Mouse (Mus musculus) hindbrain, embryonic 12.5 days (tissue): ENCODE data around the gene Cda. TPM values are rescaled to one million over a fixed set of nuclear protein-coding genes. Genes with fewer than 3 reads are reported as not detected.

ENCODE experiments used
- ATAC-seq: fragments of 200-750 bp; cut with Nextera tagmentation; 2 replicates; pipeline ENCODE4 v1.8.0; 2017; ENCODE audit warnings: moderate TSS enrichment; ENCODE audit not compliant: low FRiP score
- H3K27ac ChIP-seq: fragments of 300-500 bp; sonication (generic); 2 replicates; pipeline ENCODE4 v1.5.1; 2016; ENCODE audit warnings: mild to moderate bottlenecking
- H3K27me3 ChIP-seq: fragments of 300-500 bp; sonication (generic); 2 replicates; pipeline ENCODE4 v1.6.1; 2016; ENCODE audit warnings: mild to moderate bottlenecking
- H3K36me3 ChIP-seq: fragments of 300-500 bp; sonication (generic); 2 replicates; pipeline ENCODE4 v1.6.1; 2016; ENCODE audit warnings: mild to moderate bottlenecking
- H3K4me1 ChIP-seq: fragments of 300-500 bp; sonication (generic); 2 replicates; pipeline ENCODE4 v1.6.1; 2016
- H3K4me2 ChIP-seq: fragments of 300-500 bp; sonication (generic); replicated peaks from 2 replicates; pipeline ENCODE4 v1.6.1; 2016; ENCODE audit warnings: mild to moderate bottlenecking
- H3K4me3 ChIP-seq: fragments of 300-500 bp; sonication (generic); 2 replicates; pipeline ENCODE4 v1.5.1; 2016; ENCODE audit warnings: mild to moderate bottlenecking
- H3K9ac ChIP-seq: fragments of 300-500 bp; sonication (generic); 2 replicates; pipeline ENCODE4 v1.6.1; 2016; ENCODE audit warnings: mild to moderate bottlenecking, moderate library complexity
- H3K9me3 ChIP-seq: fragments of 300-500 bp; sonication (generic); replicated peaks from 2 replicates; pipeline ENCODE4 v1.6.1; 2016; ENCODE audit warnings: mild to moderate bottlenecking
- WGBS: fragments of 180-500 bp; shearing (Covaris S2); methylation state at CpG from one replicate; pipeline ENCODE4 v1.1.7; 2016; 5-methylcytosine and 5-hydroxymethylcytosine counted together
- polyA plus RNA-seq: library from polyadenylated mRNA; unstranded; fragments of >200 nt; fragmentation: Nextera tagmentation; extraction: Ambion mirVana; gene quantifications from 2 replicates; pipeline ENCODE4 v1.2.1, GENCODE M21; 2016

Cda gene
- polyA plus RNA-seq, 1 experiment from 2014 or later = 4.4 TPM

- ATAC-seq = no peak
- 95% methylated on average over 11 of the region's 11 CpGs for WGBS
- Histone ChIP-seq H3K27ac (no peak overlapping the region), H3K4me2 (no peak overlapping the region), H3K36me3 (peaks cover 89% of the 10 kb centered on the region), H3K9ac (no peak overlapping the region), H3K4me1 (peaks cover 7% of the 10 kb centered on the region; the same call in 1 of the 2 replicates), H3K4me3 (no peak overlapping the region), H3K27me3 (no peaks in the 10 kb centered on the region), H3K9me3 (peaks cover 4% of the 10 kb centered on the region; the same call in 1 of the 2 replicates)
Measured at GRCm38 (mm10) chr4:138313021-138313420, 54.8 kb downstream of the Cda start.

DNA sequence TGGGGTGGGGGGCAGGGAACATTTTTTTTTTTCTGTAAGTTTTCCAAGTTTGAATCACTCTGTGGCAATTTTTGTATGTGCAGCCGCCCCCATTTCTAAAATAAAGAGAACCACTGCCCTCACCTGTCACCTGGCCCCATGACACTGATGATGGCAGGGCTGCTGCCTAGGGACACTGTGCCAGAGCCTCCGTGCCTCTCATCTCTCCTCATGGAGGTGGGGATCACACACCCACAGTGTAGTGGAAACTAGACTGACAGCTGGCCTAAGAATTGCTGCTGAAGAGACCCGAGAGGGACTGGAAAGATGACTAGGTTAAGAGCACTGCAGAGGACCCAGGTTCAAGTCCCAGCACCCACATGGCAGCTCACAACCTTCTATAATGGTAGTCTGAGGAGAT is 55.7 kb downstream of the Cda start:
- peaks cover under 1% of the 10 kb centered on the region; the same call in 1 of the 2 replicates for H3K4me1 ChIP-seq
- H3K27ac ChIP-seq = no peak overlapping the region
- no peak overlapping the region for H3K9ac ChIP-seq
- WGBS = 96% methylated on average over 3 of the region's 3 CpGs
- no peak overlapping the region for H3K4me2 ChIP-seq
- no peak for ATAC-seq
- H3K27me3 ChIP-seq = no peaks in the 10 kb centered on the region
- H3K9me3 ChIP-seq = peaks cover 4% of the 10 kb centered on the region; the same call in 1 of the 2 replicates
- no peak overlapping the region for H3K4me3 ChIP-seq
- H3K36me3 ChIP-seq = peaks cover 94% of the 10 kb centered on the region

DNA sequence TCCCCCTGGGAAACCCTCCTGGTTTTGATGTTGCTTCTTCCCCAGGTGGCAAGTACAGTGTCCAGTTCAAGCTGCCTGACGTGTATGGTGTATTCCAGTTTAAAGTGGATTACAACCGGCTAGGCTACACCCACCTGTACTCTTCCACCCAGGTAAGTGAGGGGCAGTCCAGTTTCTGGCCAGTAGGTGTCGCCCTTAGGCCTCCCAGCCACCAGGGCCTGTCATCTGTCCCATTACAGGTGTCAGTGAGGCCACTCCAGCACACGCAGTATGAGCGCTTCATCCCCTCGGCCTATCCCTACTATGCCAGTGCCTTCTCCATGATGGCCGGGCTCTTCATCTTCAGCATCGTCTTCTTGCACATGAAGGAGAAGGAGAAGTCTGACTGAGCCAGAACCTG is 56.2 kb downstream of the Cda start:
- Histone ChIP-seq H3K9ac (no peak overlapping the region), H3K4me1 (peaks cover 4% of the 10 kb centered on the region; the same call in 1 of the 2 replicates), H3K27ac (no peak overlapping the region), H3K27me3 (no peaks in the 10 kb centered on the region), H3K4me3 (no peak overlapping the region), H3K36me3 (peaks cover 92% of the 10 kb centered on the region), H3K9me3 (peaks cover 3% of the 10 kb centered on the region; the same call in 1 of the 2 replicates), H3K4me2 (no peak overlapping the region)
- 74% methylated on average over 8 of the region's 8 CpGs for WGBS
- peak; percentile 18; the same call in 1 of the 2 replicates for ATAC-seq

GRCm38 (mm10) chr4:138310311-138310910 is 57.4 kb downstream of the Cda start:
- no peak overlapping the region for H3K4me2 ChIP-seq
- peaks cover 13% of the 10 kb centered on the region for H3K4me1 ChIP-seq
- H3K4me3 ChIP-seq = no peak overlapping the region
- H3K36me3 ChIP-seq = peaks cover 83% of the 10 kb centered on the region
- H3K27ac ChIP-seq = no peak overlapping the region
- no peak for ATAC-seq
- no peak overlapping the region for H3K9ac ChIP-seq
- no peaks in the 10 kb centered on the region for H3K27me3 ChIP-seq
- H3K9me3 ChIP-seq = no peaks in the 10 kb centered on the region
- WGBS = 94% methylated on average over 19 of the region's 19 CpGs

GRCm38 (mm10) chr4:138307739-138308138 is 60.1 kb downstream of the Cda start:
- Histone ChIP-seq H3K36me3 (peaks cover 57% of the 10 kb centered on the region), H3K27ac (no peak overlapping the region), H3K27me3 (no peaks in the 10 kb centered on the region), H3K4me3 (no peak overlapping the region), H3K9ac (no peak overlapping the region), H3K4me1 (peaks cover 24% of the 10 kb centered on the region), H3K4me2 (no peak overlapping the region), H3K9me3 (no peaks in the 10 kb centered on the region)
- no peak for ATAC-seq
- WGBS = 91% methylated on average over 12 of the region's 12 CpGs

GRCm38 (mm10) chr4:138307025-138307424 is 60.8 kb downstream of the Cda start:
- peaks cover 49% of the 10 kb centered on the region for H3K36me3 ChIP-seq
- H3K27ac ChIP-seq = no peak overlapping the region
- WGBS = 86% methylated on average over 3 of the region's 3 CpGs
- H3K4me1 ChIP-seq = peaks cover 24% of the 10 kb centered on the region
- no peaks in the 10 kb centered on the region for H3K27me3 ChIP-seq
- no peaks in the 10 kb centered on the region for H3K9me3 ChIP-seq
- no peak overlapping the region for H3K4me2 ChIP-seq
- no peak for ATAC-seq
- H3K9ac ChIP-seq = no peak overlapping the region
- no peak overlapping the region for H3K4me3 ChIP-seq

DNA sequence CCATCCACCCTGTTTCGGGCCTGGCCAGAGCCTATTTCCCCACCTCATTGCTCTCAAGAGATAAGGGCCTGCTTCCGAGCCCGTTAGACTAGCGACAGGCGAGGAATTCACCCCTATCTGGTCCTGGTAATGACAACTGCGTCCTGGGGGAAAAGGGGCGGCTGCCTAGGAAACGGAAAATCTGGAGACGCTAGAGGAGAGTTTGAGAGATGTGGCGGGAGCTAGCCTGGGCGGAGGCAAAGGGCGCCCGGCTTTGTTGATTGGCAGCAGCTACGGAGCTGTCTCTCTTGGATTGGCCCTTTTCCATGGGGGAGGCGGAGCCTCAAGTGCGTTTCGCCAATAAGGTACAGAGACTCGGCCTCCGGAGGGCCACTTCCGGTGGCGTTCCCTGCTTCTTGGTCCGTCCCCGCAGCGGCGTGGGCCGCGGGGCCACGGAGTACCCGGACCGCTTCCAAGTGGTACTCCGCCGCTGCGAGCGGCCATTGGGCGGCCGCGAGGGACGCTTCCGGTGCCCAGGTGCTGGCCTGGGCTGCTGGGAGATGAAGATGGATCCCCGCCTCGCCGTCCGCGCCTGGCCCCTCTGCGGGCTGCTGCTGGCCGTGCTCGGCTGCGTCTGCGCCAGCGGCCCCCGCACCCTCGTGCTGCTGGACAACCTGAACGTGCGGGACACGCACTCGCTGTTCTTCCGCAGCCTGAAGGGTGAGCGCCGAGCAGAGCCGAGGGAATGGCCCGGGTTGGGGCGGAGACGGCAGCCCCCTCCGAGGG is 63.3 kb downstream of the Cda start, which contains the start of gene Ddost:
TSS of gene Ddost (plus strand) at position 391 of the 765 bp plus-strand sequence.
- peak; percentile 98 for ATAC-seq
- Histone ChIP-seq H3K27me3 (no peaks in the 10 kb centered on the region), H3K27ac (peak within 1 kb of the TSS; percentile 88), H3K9me3 (no peaks in the 10 kb centered on the region), H3K4me3 (peak within 1 kb of the TSS; percentile 94), H3K4me2 (peak within 1 kb of the TSS; percentile 94), H3K4me1 (peaks cover 24% of the 10 kb centered on the region), H3K36me3 (peaks cover 26% of the 10 kb centered on the region), H3K9ac (peak within 1 kb of the TSS; percentile 97)
- WGBS = under 1% methylated on average over 64 of the region's 64 CpGs

- Histone ChIP-seq H3K9me3 (no peaks in the 10 kb centered on the region), H3K36me3 (peaks cover 18% of the 10 kb centered on the region)
Measured at GRCm38 (mm10) chr4:138303742-138304141, 64.0 kb downstream of the Cda start.

DNA sequence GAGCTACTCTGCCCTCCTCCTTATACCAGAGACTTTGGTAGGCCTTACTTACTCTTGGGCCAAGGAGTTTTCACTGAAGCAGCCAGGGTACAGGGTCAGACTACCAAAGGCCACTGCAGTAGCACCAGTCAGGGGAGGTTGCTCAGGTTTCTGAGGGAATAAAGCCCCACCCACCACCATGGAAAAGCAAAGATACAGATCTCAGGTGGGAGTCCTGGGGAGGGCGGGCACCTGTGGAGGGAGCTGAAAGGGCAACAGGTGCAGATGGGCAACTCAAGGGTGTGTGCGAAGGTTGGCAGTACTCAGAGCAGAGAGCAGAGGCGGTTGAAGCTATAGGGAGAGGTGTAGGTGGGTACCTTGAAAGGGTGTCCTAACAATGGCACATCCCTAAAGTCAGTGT is 64.8 kb downstream of the Cda start:
- 93% methylated on average over 3 of the region's 3 CpGs for WGBS
- H3K36me3 ChIP-seq = peaks cover 13% of the 10 kb centered on the region
- no peak overlapping the region for H3K9ac ChIP-seq
- no peak overlapping the region for H3K4me2 ChIP-seq
- no peak for ATAC-seq
- no peaks in the 10 kb centered on the region for H3K27me3 ChIP-seq
- no peak overlapping the region for H3K27ac ChIP-seq
- no peak overlapping the region for H3K4me3 ChIP-seq
- no peaks in the 10 kb centered on the region for H3K9me3 ChIP-seq
- peaks cover 24% of the 10 kb centered on the region for H3K4me1 ChIP-seq

More at GRCm38 (mm10) chr4:138303742-138304141, 64.0 kb downstream of the Cda start:
- Histone ChIP-seq H3K4me1 (peaks cover 24% of the 10 kb centered on the region), H3K27me3 (no peaks in the 10 kb centered on the region), H3K4me3 (peak overlapping the region; percentile 94), H3K9ac (peak overlapping the region; percentile 65), H3K4me2 (peak overlapping the region; percentile 76), H3K27ac (peak overlapping the region; percentile 70)
- ATAC-seq = no peak
- WGBS = 16% methylated on average over 18 of the region's 18 CpGs

DNA sequence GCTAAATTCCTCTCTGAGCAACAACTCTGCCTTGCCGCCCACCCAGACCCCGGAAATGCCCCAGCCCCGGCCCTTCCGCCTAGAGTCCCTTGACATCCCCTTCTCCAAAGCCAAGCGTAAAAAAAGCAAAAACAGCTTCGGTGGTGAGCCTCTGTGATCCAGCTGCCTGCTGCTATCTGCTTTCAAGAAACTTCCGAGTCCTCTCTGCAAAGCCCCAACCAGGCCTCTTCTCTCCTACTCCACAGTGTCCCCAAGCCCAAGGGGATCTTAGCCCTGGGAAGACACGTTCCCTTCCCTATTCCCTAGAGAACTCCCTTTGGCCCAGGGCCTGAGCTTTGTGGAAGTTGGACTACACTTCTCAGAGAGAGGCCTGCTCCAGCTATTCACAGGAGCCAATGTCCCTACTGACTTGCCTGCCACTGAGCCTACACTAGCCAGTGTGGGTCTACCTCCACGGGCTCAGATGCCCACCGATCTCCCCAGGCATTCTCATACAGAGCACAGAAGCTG is 66.5 kb downstream of the Cda start:
- Histone ChIP-seq H3K4me1 (peaks cover 18% of the 10 kb centered on the region), H3K27ac (no peak overlapping the region), H3K36me3 (no peaks in the 10 kb centered on the region), H3K4me2 (no peak overlapping the region), H3K4me3 (no peak overlapping the region), H3K9me3 (no peaks in the 10 kb centered on the region), H3K9ac (no peak overlapping the region), H3K27me3 (no peaks in the 10 kb centered on the region)
- ATAC-seq = no peak
- 87% methylated on average over 10 of the region's 10 CpGs for WGBS

DNA sequence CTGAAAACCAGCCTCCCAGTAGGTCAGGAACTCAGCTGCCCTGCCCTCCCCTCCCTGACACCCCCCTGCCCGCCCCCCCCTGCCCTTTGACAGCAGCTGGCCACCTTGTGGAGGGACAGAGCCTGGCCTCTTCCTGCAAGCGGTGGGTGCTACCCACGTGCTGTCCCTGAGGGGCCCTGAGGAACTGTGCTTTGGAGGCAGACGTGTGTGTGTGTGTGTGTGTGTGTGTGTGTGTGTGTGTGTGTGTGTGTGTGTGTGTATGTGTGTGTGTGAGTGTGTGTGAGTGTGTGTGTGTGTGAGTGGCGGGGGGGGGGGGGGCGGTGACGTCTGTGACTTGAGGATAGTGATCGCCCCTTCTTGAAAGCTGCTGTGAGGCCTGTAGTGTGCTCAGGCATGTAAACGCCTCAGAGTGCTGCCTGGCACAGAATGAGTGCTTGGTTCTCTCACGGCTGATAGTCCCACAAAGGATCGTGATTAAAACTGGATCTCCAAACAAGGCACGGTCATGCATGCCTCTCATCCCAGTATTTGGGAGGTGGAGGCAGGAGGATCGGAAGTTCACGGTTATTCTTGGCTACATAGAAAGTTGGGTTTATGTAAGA is 73.7 kb downstream of the Cda start:
- no peaks in the 10 kb centered on the region for H3K9me3 ChIP-seq
- peaks cover 2% of the 10 kb centered on the region; the same call in 1 of the 2 replicates for H3K4me1 ChIP-seq
- no peaks in the 10 kb centered on the region for H3K36me3 ChIP-seq
- no peak overlapping the region for H3K9ac ChIP-seq
- H3K4me3 ChIP-seq = no peak overlapping the region
- ATAC-seq = peak; percentile 48
- H3K27ac ChIP-seq = peak overlapping the region; percentile 86
- no peaks in the 10 kb centered on the region for H3K27me3 ChIP-seq
- WGBS = 81% methylated on average over 10 of the region's 14 CpGs
- H3K4me2 ChIP-seq = no peak overlapping the region
